Mouse (Mus musculus) lung, adult 2 months (tissue): ENCODE measurements around the gene Hba-x.

Experiments
- CTCF ChIP-seq: fragments of 200-500 bp; IDR thresholded peaks from 2 replicates; pipeline ENCODE4 v1.5.1; 2011; ENCODE audit warnings: mild to moderate bottlenecking, low read length, control low read depth; ENCODE audit not compliant: insufficient read depth
- POLR2A ChIP-seq: fragments of 200-500 bp; IDR thresholded peaks from 2 replicates; pipeline ENCODE4 v1.6.1; 2011; ENCODE audit warnings: low read depth, mild to moderate bottlenecking, control low read depth, low read length, borderline replicate concordance; ENCODE audit errors: extremely low read depth

DNA sequence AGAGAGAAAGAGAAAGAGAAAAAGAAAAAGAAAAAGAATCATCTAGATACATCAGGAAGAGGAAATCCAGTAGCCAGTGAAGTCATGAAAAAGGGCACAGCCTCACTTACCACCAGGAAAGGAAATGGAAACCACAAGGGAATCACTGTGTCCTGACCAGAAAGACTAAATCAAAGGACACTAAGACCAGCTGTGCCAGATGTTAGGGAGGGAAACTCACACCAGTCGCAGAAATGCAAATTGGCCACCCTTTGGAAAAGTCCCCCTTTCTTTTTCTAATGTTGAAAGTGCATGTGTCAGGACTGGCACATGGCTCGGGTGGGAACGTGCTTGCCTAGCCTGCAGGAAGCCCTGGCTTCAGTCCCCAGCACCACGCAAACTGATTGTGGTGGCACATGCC lies 5.0 kb upstream of the Hba-x start:
- no peak for TF ChIP-seq CTCF
- TF ChIP-seq POLR2A: no peak
